In the genomic region with DNA sequence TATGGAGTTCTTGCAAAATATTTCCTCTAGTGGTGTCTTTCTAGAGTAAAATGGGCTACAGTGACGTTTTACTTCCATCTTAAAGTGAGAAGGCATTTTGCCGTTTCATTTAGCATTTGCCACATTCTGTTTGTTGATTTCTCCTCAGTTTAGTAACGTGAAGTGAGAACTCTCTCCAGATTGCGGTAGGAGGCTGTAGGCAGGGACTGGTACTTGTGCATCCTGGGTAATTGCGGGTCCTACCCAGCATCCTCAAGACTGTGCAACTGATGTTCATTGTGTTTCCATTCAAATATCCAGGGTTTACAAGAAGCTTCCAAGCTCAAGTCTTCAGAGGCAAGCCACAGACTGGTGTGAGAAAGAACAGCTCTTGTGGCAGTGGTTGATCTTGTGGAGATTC, we compare ENCODE assay signal across 21 mouse cellular contexts.
DNase-seq lines count a peak whose midpoint lies in the region.
"Had no signal": no experiment of that assay in that cellular context is flagged by ENCODE, and none has a peak within 500 bp of the region (broad histone marks: within the 10 kb centered on the region; RNA-seq: fewer than 3 reads in every experiment).

No protein-coding gene starts in this region.

- DNase-seq in layer of hippocampus, adult 18-20 months (ENCODE audit: low spot score in 2 of 2) = peak; percentile 15 to 58
- DNase-seq in layer of hippocampus, postnatal 10 days (ENCODE audit: low spot score in 2 of 2) = no peak
- DNase-seq in left cerebral cortex, postnatal 25 days (ENCODE audit: low spot score in 2 of 2) = peak; percentile 42 to 83
- DNase-seq in left cerebral cortex, postnatal 10 days (ENCODE audit: extremely low spot score in 1 of 2, low spot score in 2 of 2) = no peak
- peak; percentile 30 to 47 for DNase-seq in right cerebral cortex, postnatal 10 days (ENCODE audit: low spot score in 2 of 2)
- peak; percentile 59 for DNase-seq in telencephalon, adult 2 months (ENCODE audit: low read depth, low spot score)
- no peak for DNase-seq in lung, postnatal 25 days (ENCODE audit: low spot score)
- DNase-seq: adrenal gland, adult 2 months; adrenal gland, postnatal 36 days; B cell, adult 2 months; cerebellum, adult 8-10 months; cerebellum, postnatal 25 days; gastrocnemius, postnatal 14 days; kidney, adult 18-20 months; kidney, postnatal 25 days; liver; lung, adult 2 months; lung, postnatal 10 days; midbrain, embryonic 14.5 days; thymus, adult 18-20 months; thymus, postnatal 25 days had no signal

- intact Hi-C loops in left cerebral cortex, postnatal 25 days (cut with DNase I) = loop anchor here (5.0 kb wide), 1 partner anchor 284 kb away; the partner anchor contains the start of gene Dlgap1
- intact Hi-C loops in left cerebral cortex, postnatal 10 days (cut with DNase I) = no loop called here

Comparison
In these comparisons a context has a peak if more than half of its experiments do, and no peak if none do; other contexts are left out.
1. DNase-seq: peak in layer of hippocampus, adult 18-20 months (2 of 2), left cerebral cortex, postnatal 25 days (2 of 2), right cerebral cortex, postnatal 10 days (2 of 2) and telencephalon, adult 2 months (single experiment); none in layer of hippocampus, postnatal 10 days (0 of 2), left cerebral cortex, postnatal 10 days (0 of 2) and lung, postnatal 25 days (single experiment).